Mouse (Mus musculus) frontal cortex, postnatal 36 days (tissue): Measurements from ENCODE around the gene H2al3.

Experiments
- DNase-seq, 2 experiments: peaks; one replicate each; pipeline ENCODE4 v3.0.0; 2022; ENCODE audit warnings: low spot score in 2 of 2

H2al3 gene

GRCm38 (mm10) chrX:9849403-9849802 is at the start of gene H2al3:
H2al3 (plus strand) TSS chrX:9849703.
- DNase-seq: no peak

- no peak for DNase-seq
Observed at GRCm38 (mm10) chrX:9810101-9810500, 39.4 kb upstream of the H2al3 start.

GRCm38 (mm10) chrX:9812469-9812868 is 37.0 kb upstream of the H2al3 start:
- no peak for DNase-seq

- no peak for DNase-seq
Observed at GRCm38 (mm10) chrX:9834779-9835178, 14.7 kb upstream of the H2al3 start.

- no peak for DNase-seq
Observed at GRCm38 (mm10) chrX:9846628-9847027, 2.9 kb upstream of the H2al3 start, which contains the start of gene Hypm. Hypm (plus strand) TSS chrX:9846928.

- no peak for DNase-seq
Observed at GRCm38 (mm10) chrX:9861859-9862258, 12.4 kb downstream of the H2al3 start.

- no peak for DNase-seq
Observed at GRCm38 (mm10) chrX:9875519-9875918, 26.0 kb downstream of the H2al3 start.

- no peak for DNase-seq
Observed at GRCm38 (mm10) chrX:9885322-9885721, 35.8 kb downstream of the H2al3 start, which contains the start of gene Sytl5. Sytl5 (plus strand) TSS chrX:9885622.
